15 mouse cellular contexts compared by ENCODE assay signal in genomic region chr8:76928808-76929207, GRCm38 (mm10). TPM values are rescaled to one million over a fixed set of nuclear protein-coding genes. Genes with fewer than 3 reads are reported as not detected.
ATAC-seq and TF ChIP-seq lines count a peak whose summit lies in the region.
"Had no signal": no experiment of that assay in that cellular context is flagged by ENCODE, and none has a peak within 500 bp of the region (broad histone marks: within the 10 kb centered on the region; RNA-seq: fewer than 3 reads in every experiment).

No protein-coding gene starts in this region.

- no peaks in the 10 kb centered on the region for H3K36me3 ChIP-seq in intestine, embryonic 15.5 days
- H3K36me3 ChIP-seq in intestine, postnatal 0 days (ENCODE audit: control insufficient read depth, insufficient read depth) = no peaks in the 10 kb centered on the region
- H3K36me3 ChIP-seq in small intestine, adult 2 months (ENCODE audit: control insufficient read depth, insufficient read depth, low read length) = 0 out of 2 replicates have a peak, but pooled peaks cover 4% of the 10 kb centered on the region
- no peaks in the 10 kb centered on the region for H3K36me3 ChIP-seq in neural tube, embryonic 15.5 days
- H3K36me3 ChIP-seq in heart, embryonic 11.5 days (ENCODE audit: control insufficient read depth, insufficient read depth, low read length) = no peaks in the 10 kb centered on the region
- H3K36me3 ChIP-seq: embryonic facial prominence, embryonic 13.5 days; embryonic facial prominence, embryonic 15.5 days; forebrain, embryonic 15.5 days; G1E had no signal

- H3K27ac ChIP-seq in intestine, embryonic 15.5 days = no peak overlapping the region
- no peak overlapping the region for H3K27ac ChIP-seq in intestine, postnatal 0 days (ENCODE audit: low read depth, low read length)
- peak overlapping the region; percentile 58 for H3K27ac ChIP-seq in small intestine, adult 2 months (ENCODE audit: insufficient read depth, low read depth, low read length)
- H3K27ac ChIP-seq in neural tube, embryonic 15.5 days (replicated peaks) = no peak overlapping the region
- H3K27ac ChIP-seq in heart, embryonic 11.5 days (ENCODE audit: low read depth, low read length) = no peak overlapping the region
- H3K27ac ChIP-seq: embryonic facial prominence, embryonic 13.5 days; embryonic facial prominence, embryonic 15.5 days; forebrain, embryonic 13.5 days; forebrain, embryonic 15.5 days had no signal

- peak; percentile 34; the same call in 1 of the 2 replicates for ATAC-seq in intestine, embryonic 15.5 days
- ATAC-seq in intestine, postnatal 0 days = peak; percentile 38; the same call in 1 of the 2 replicates
- ATAC-seq in neural tube, embryonic 15.5 days (ENCODE audit: low FRiP score) = no peak
- ATAC-seq in heart, embryonic 11.5 days (replicated peaks; ENCODE audit: insufficient number of reproducible peaks, low FRiP score, low TSS enrichment) = no peak
- ATAC-seq: activated CD4-positive, CD25-positive, alpha-beta regulatory T cell, adult 4 months; CD4-positive, CD25-positive, alpha-beta regulatory T cell, adult 4 months; forebrain, embryonic 13.5 days; forebrain, embryonic 15.5 days; forebrain, postnatal 0 days; Patski had no signal

- H3K9me3 ChIP-seq in intestine, embryonic 15.5 days = no peaks in the 10 kb centered on the region
- H3K9me3 ChIP-seq in intestine, postnatal 0 days (ENCODE audit: control insufficient read depth) = no peaks in the 10 kb centered on the region
- no peaks in the 10 kb centered on the region for H3K9me3 ChIP-seq in neural tube, embryonic 15.5 days (replicated peaks)
- no peaks in the 10 kb centered on the region for H3K9me3 ChIP-seq in heart, embryonic 11.5 days (replicated peaks; ENCODE audit: control insufficient read depth, low read length)
- H3K9me3 ChIP-seq: embryonic facial prominence, embryonic 13.5 days; embryonic facial prominence, embryonic 15.5 days; forebrain, embryonic 13.5 days; forebrain, embryonic 15.5 days; G1E had no signal

- H3K4me1 ChIP-seq in intestine, embryonic 15.5 days (replicated peaks) = no peaks in the 10 kb centered on the region
- no peaks in the 10 kb centered on the region for H3K4me1 ChIP-seq in intestine, postnatal 0 days (replicated peaks; ENCODE audit: control insufficient read depth, insufficient read depth, low read length)
- peaks cover 3% of the 10 kb centered on the region; the same call in 1 of the 2 replicates for H3K4me1 ChIP-seq in small intestine, adult 2 months (ENCODE audit: control insufficient read depth, insufficient read depth, insufficient read length, low read length)
- H3K4me1 ChIP-seq in neural tube, embryonic 15.5 days = no peaks in the 10 kb centered on the region
- no peaks in the 10 kb centered on the region for H3K4me1 ChIP-seq in heart, embryonic 11.5 days (ENCODE audit: control insufficient read depth, insufficient read depth, low read length)
- H3K4me1 ChIP-seq: embryonic facial prominence, embryonic 13.5 days; embryonic facial prominence, embryonic 15.5 days; forebrain, embryonic 13.5 days; forebrain, embryonic 15.5 days had no signal

- no peak for TF ChIP-seq CTCF in intestine, postnatal 0 days (IDR thresholded peaks at IDR 0.05; ENCODE audit: low read depth)
- no peak for TF ChIP-seq CTCF in small intestine, adult 2 months (IDR thresholded peaks at IDR 0.05; ENCODE audit: extremely low read depth, insufficient read length, insufficient replicate concordance, low read depth, low read length)

- no peak overlapping the region for H3K4me2 ChIP-seq in intestine, embryonic 15.5 days (replicated peaks)
- H3K4me2 ChIP-seq in intestine, postnatal 0 days (replicated peaks; ENCODE audit: low read depth) = no peak overlapping the region
- no peak overlapping the region for H3K4me2 ChIP-seq in neural tube, embryonic 15.5 days
- H3K4me2 ChIP-seq in heart, embryonic 11.5 days = no peak overlapping the region
- H3K4me2 ChIP-seq: embryonic facial prominence, embryonic 13.5 days; embryonic facial prominence, embryonic 15.5 days; forebrain, embryonic 13.5 days; forebrain, embryonic 15.5 days had no signal

- WGBS in intestine, embryonic 15.5 days = 59% methylated on average over 5 of the region's 5 CpGs
- 40% methylated on average over 5 of the region's 5 CpGs for WGBS in intestine, postnatal 0 days
- WGBS in small intestine, adult 2 months = 24% methylated on average over 5 of the region's 5 CpGs
- WGBS in neural tube, embryonic 15.5 days = 92% methylated on average over 5 of the region's 5 CpGs
- 73% methylated on average over 5 of the region's 5 CpGs for WGBS in heart, embryonic 11.5 days (ENCODE audit: insufficient replicate concordance)

- H3K9ac ChIP-seq in intestine, embryonic 15.5 days = no peak overlapping the region
- H3K9ac ChIP-seq in intestine, postnatal 0 days (ENCODE audit: low read depth, low read length) = no peak overlapping the region
- H3K9ac ChIP-seq in neural tube, embryonic 15.5 days (replicated peaks) = no peak overlapping the region
- no peak overlapping the region for H3K9ac ChIP-seq in heart, embryonic 11.5 days (ENCODE audit: low read depth, low read length)
- H3K9ac ChIP-seq: embryonic facial prominence, embryonic 13.5 days; embryonic facial prominence, embryonic 15.5 days; forebrain, embryonic 13.5 days; forebrain, embryonic 15.5 days; forebrain, postnatal 0 days had no signal

- H3K27me3 ChIP-seq in intestine, embryonic 15.5 days (replicated peaks) = no peaks in the 10 kb centered on the region
- H3K27me3 ChIP-seq in intestine, postnatal 0 days (replicated peaks; ENCODE audit: control insufficient read depth, insufficient read depth, low read length) = no peaks in the 10 kb centered on the region
- H3K27me3 ChIP-seq in small intestine, adult 2 months (ENCODE audit: control insufficient read depth, insufficient read depth, low read length) = no peaks in the 10 kb centered on the region; the same call in 1 of the 2 replicates
- H3K27me3 ChIP-seq in neural tube, embryonic 15.5 days (replicated peaks) = no peaks in the 10 kb centered on the region
- H3K27me3 ChIP-seq in heart, embryonic 11.5 days (ENCODE audit: control insufficient read depth, insufficient read depth, low read length) = no peaks in the 10 kb centered on the region
- H3K27me3 ChIP-seq: CH12.LX; embryonic facial prominence, embryonic 13.5 days; embryonic facial prominence, embryonic 15.5 days; forebrain, embryonic 13.5 days; forebrain, embryonic 15.5 days; Patski had no signal

- TF ChIP-seq POLR2A in small intestine, adult 2 months (IDR thresholded peaks at IDR 0.05; ENCODE audit: low read depth, low read length) = no peak

- no peak overlapping the region for H3K4me3 ChIP-seq in intestine, embryonic 15.5 days (replicated peaks)
- no peak overlapping the region for H3K4me3 ChIP-seq in intestine, postnatal 0 days (ENCODE audit: low read depth, low read length)
- H3K4me3 ChIP-seq in small intestine, adult 2 months (ENCODE audit: low read depth, low read length) = no peak overlapping the region
- no peak overlapping the region for H3K4me3 ChIP-seq in neural tube, embryonic 15.5 days (replicated peaks)
- no peak overlapping the region for H3K4me3 ChIP-seq in heart, embryonic 11.5 days (ENCODE audit: low read depth, low read length)
- H3K4me3 ChIP-seq: embryonic facial prominence, embryonic 13.5 days; embryonic facial prominence, embryonic 15.5 days; forebrain, embryonic 13.5 days; forebrain, embryonic 15.5 days had no signal

RNA-seq across cellular contexts. Expression of gene Nr3c2, which starts 29.6 kb away (rescaled TPM):
- 5.2 and 5.6 TPM in 2 replicates for polyA plus RNA-seq in intestine, embryonic 15.5 days (2015; fragmentation: Nextera tagmentation; extraction: Ambion mirVana)
- polyA plus RNA-seq in intestine, postnatal 0 days (2015; fragmentation: Nextera tagmentation; extraction: Ambion mirVana) = 6.9 and 7.4 TPM in 2 replicates
- polyA plus RNA-seq in small intestine, adult 2 months (2012; rRNA removed) = 5.9 and 12.0 TPM in 2 replicates
- 5.5 and 8.5 TPM in 2 replicates for polyA plus RNA-seq in neural tube, embryonic 15.5 days (2015; fragmentation: Nextera tagmentation; extraction: Ambion mirVana)
- 0.62 and 1.1 TPM in 2 replicates for polyA plus RNA-seq in heart, embryonic 11.5 days (2014; fragmentation: Nextera tagmentation; extraction: Ambion mirVana)

Comparison
In these comparisons a context has a peak if more than half of its experiments do, and no peak if none do; other contexts are left out.
1. ATAC-seq: peak in intestine, embryonic 15.5 days (single experiment) and intestine, postnatal 0 days (single experiment); none in neural tube, embryonic 15.5 days (single experiment) and heart, embryonic 11.5 days (single experiment).